Mouse (Mus musculus) liver, postnatal 0 days (tissue): ENCODE data around the gene Tcf23.

ENCODE experiments used
- CTCF ChIP-seq: sonication (generic); IDR thresholded peaks from 2 replicates; pipeline ENCODE4 v1.5.1; 2016; ENCODE audit warnings: antibody characterized with exemption, low read depth
- EP300 ChIP-seq: IDR thresholded peaks from 2 replicates; pipeline ENCODE4 v1.6.1; 2016; ENCODE audit warnings: antibody characterized with exemption, low read depth, mild to moderate bottlenecking

DNA sequence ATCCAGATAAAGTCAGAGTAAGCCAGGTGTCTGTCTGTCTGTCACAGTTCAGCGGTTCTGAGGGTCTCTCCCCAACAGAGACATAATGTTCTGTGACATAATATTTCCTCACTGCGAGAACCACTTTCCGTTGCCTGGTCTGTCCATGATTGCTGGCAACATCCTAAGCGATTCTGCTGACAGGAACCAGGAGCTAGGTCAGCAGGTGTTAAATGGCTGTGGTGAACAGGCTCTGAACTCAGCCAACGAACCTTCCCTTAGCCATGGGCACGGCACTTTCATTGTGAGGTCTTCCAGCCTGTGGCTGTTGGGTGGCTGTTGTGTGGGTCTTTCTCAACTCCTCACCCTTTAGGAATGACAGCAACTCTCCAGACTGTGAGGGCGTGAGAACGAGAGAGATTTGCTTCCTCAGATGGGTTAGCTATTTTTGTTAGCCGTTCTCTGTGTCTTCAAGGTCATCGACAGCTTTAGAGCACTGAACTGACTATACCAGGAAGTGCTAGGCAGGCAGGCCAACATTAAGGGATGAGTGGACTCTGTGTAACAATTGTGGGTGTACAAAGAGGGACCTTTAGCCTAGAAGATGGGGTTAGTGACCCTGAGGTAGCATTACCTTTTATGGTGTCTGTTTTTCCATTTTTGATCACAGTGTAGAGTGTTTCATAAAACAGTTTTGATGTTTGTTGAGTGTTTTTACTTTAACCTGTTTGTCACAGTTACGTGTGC, 26.6 kb downstream of the Tcf23 start:
- TF ChIP-seq CTCF (no peak), EP300 (peak; percentile 38; the same call in 1 of the 2 replicates)
